8 mouse cellular contexts compared by ENCODE assay signal in genomic region chr17:44738121-44738637, GRCm38 (mm10). TPM values are rescaled to one million over a fixed set of nuclear protein-coding genes. Genes with fewer than 3 reads are reported as not detected.
DNase-seq lines count a peak whose midpoint lies in the region; ATAC-seq lines count a peak whose summit lies in the region.

No protein-coding gene starts in this region.

- no peak for DNase-seq in heart, adult 8-10 months (ENCODE audit: low spot score)
- peak; percentile 83 for DNase-seq in 3T3-L1 (ENCODE audit: low read depth, low spot score)
- peak; percentile 54 for DNase-seq in embryonic facial prominence, embryonic 14.5 days (ENCODE audit: low spot score)
- peak; percentile 34 for DNase-seq in retina, postnatal 1 day
- DNase-seq in spleen, postnatal 14 days (ENCODE audit: low spot score in 2 of 2), result no peak
- no peak for DNase-seq in frontal cortex, postnatal 14 days (ENCODE audit: low spot score in 2 of 2)

- H3K36me3 ChIP-seq in heart, embryonic 12.5 days, result no peaks in the 10 kb centered on the region
- no peaks in the 10 kb centered on the region for H3K36me3 ChIP-seq in embryonic facial prominence, embryonic 14.5 days (ENCODE audit: control insufficient read depth, insufficient read depth, low read length)
- no peaks in the 10 kb centered on the region for H3K36me3 ChIP-seq in limb, embryonic 13.5 days

- no peak overlapping the region for H3K27ac ChIP-seq in heart, embryonic 12.5 days (ENCODE audit: poor library complexity, severe bottlenecking)
- H3K27ac ChIP-seq in embryonic facial prominence, embryonic 14.5 days (replicated peaks; ENCODE audit: low read depth, low read length), result peak overlapping the region; percentile 93
- H3K27ac ChIP-seq in limb, embryonic 13.5 days, result peak overlapping the region; percentile 12; the same call in 1 of the 2 replicates

- H3K4me2 ChIP-seq in heart, embryonic 12.5 days, result peak overlapping the region; percentile 61
- H3K4me2 ChIP-seq in embryonic facial prominence, embryonic 14.5 days (ENCODE audit: low read depth, low read length), result peak overlapping the region; percentile 89
- H3K4me2 ChIP-seq in limb, embryonic 13.5 days (replicated peaks), result peak overlapping the region; percentile 89

- H3K4me3 ChIP-seq in heart, embryonic 12.5 days, result peak overlapping the region; percentile 36
- peak overlapping the region; percentile 71 for H3K4me3 ChIP-seq in embryonic facial prominence, embryonic 14.5 days (ENCODE audit: low read depth, low read length)
- H3K4me3 ChIP-seq in limb, embryonic 13.5 days, result peak overlapping the region; percentile 70

- no peak overlapping the region for H3K9ac ChIP-seq in heart, embryonic 12.5 days
- H3K9ac ChIP-seq in embryonic facial prominence, embryonic 14.5 days (ENCODE audit: low read depth, low read length), result peak overlapping the region; percentile 92
- H3K9ac ChIP-seq in limb, embryonic 13.5 days, result peak overlapping the region; percentile 59; the same call in 1 of the 2 replicates

- H3K9me3 ChIP-seq in heart, embryonic 12.5 days (replicated peaks), result no peaks in the 10 kb centered on the region
- H3K9me3 ChIP-seq in embryonic facial prominence, embryonic 14.5 days (ENCODE audit: control insufficient read depth, low read length), result no peaks in the 10 kb centered on the region
- no peaks in the 10 kb centered on the region for H3K9me3 ChIP-seq in limb, embryonic 13.5 days

- WGBS in heart, embryonic 12.5 days, result 2% methylated on average over 16 of the region's 22 CpGs
- 3% methylated on average over 18 of the region's 22 CpGs for WGBS in embryonic facial prominence, embryonic 14.5 days
- 1% methylated on average over 21 of the region's 22 CpGs for WGBS in limb, embryonic 13.5 days

- peaks cover 26% of the 10 kb centered on the region for H3K4me1 ChIP-seq in heart, embryonic 12.5 days (replicated peaks)
- peaks cover 10% of the 10 kb centered on the region for H3K4me1 ChIP-seq in embryonic facial prominence, embryonic 14.5 days (ENCODE audit: control insufficient read depth, insufficient read depth, low read length)
- peaks cover 36% of the 10 kb centered on the region for H3K4me1 ChIP-seq in limb, embryonic 13.5 days

- H3K27me3 ChIP-seq in heart, embryonic 12.5 days (replicated peaks), result peaks cover 54% of the 10 kb centered on the region
- peaks cover 21% of the 10 kb centered on the region for H3K27me3 ChIP-seq in embryonic facial prominence, embryonic 14.5 days (replicated peaks; ENCODE audit: control insufficient read depth, insufficient read depth, low read length)
- H3K27me3 ChIP-seq in limb, embryonic 13.5 days, result peaks cover 75% of the 10 kb centered on the region

- no peak for ATAC-seq in heart, embryonic 12.5 days (ENCODE audit: insufficient number of reproducible peaks, low FRiP score)
- 0 out of 2 replicates have a peak, but pooled peaks have one; percentile 4 for ATAC-seq in embryonic facial prominence, embryonic 14.5 days (ENCODE audit: low read depth)
- no peak for ATAC-seq in limb, embryonic 13.5 days (ENCODE audit: low FRiP score, low read depth)

RNA-seq across cellular contexts. Expression of gene Supt3, which starts 38.8 kb away (rescaled TPM):
- 23.1 and 26.9 TPM in 2 replicates for polyA plus RNA-seq in heart, embryonic 12.5 days (2016; fragmentation: Nextera tagmentation; extraction: Ambion mirVana)
- total RNA-seq in heart, adult 8-10 months (2022), result 10 to 100 TPM; 15.4 to 18.3 (median 17.4) TPM
- polyA plus RNA-seq in embryonic facial prominence, embryonic 14.5 days (2014; fragmentation: Nextera tagmentation; extraction: Ambion mirVana), result 17.6 and 19.8 TPM in 2 replicates
- polyA plus RNA-seq in limb, embryonic 13.5 days (2015; fragmentation: Nextera tagmentation; extraction: Ambion mirVana), result 24.7 and 25.9 TPM in 2 replicates

Comparison
In these comparisons a context has a peak if more than half of its experiments do, and no peak if none do; other contexts are left out.
1. DNase-seq: peak in 3T3-L1 (single experiment), embryonic facial prominence, embryonic 14.5 days (single experiment) and retina, postnatal 1 day (single experiment); none in heart, adult 8-10 months (single experiment), spleen, postnatal 14 days (0 of 2) and frontal cortex, postnatal 14 days (0 of 2).
2. Peak in every context shown above with its lines, with median percentiles within 50 percentile points of each other: H3K4me2 ChIP-seq and H3K4me3 ChIP-seq.